Mouse (Mus musculus): Measurements from ENCODE around the gene Meis3. TPM values are rescaled to one million over a fixed set of nuclear protein-coding genes. Genes with fewer than 3 reads are reported as not detected.

Meis3 gene
- 1 to 10 TPM; 3.9 to 4.9 TPM for total RNA-seq (2021)

DNA sequence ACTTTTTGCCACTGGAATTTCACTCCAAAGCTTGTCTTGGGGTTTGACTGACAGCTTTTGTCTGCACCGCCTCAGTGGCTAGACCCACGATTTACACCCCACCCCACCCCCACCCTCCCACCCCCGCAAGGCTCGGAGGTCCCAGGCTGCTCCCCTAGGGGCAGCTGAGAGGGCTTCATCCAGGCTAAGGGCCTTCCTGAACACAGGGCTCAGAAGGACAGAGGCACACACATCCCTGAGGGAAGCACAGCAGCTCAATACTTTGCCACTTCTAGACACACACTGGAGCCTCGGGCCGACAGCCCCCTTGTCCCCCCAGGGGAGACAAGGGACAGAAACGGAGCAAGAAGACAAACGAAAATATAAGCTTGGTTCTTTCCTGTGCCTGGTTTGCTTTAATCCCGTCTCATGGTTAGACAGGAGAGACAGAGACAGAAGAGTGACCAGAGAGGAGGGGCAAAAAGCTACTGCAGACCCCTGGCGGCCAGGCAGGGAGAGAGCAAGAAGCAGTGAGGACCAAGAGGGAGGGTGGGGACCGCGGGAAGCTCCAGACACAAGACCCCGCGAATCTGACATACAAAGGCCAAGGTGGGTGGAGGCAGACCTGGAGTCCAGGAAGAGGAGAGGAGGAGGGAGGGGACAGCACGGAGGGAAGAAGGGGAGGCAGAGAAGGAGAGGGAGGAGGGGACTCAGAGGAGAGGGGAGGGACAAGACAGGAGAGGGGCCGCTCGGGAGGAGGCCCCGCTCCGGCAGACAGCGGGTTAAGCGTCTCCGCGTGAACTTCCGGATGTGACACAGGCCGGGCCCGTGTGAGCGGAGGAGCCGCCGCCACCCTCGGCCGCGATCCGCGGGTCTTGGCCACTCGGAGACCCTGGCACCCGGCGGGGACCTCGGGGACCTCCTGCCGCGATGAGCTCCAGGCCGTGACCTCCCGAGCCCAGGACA, at the start of gene Meis3:
Gene Meis3 (plus strand): TSS at position 494 of the 945 bp plus-strand sequence.
- intact Hi-C loops (cut with DNase I): no loop called here
- peak; percentile 42 to 45 for DNase-seq

GRCm38 (mm10) chr7:16125829-16126228, 49.1 kb upstream of the Meis3 start:
- intact Hi-C loops (cut with DNase I): no loop called here
- DNase-seq: no peak

DNA sequence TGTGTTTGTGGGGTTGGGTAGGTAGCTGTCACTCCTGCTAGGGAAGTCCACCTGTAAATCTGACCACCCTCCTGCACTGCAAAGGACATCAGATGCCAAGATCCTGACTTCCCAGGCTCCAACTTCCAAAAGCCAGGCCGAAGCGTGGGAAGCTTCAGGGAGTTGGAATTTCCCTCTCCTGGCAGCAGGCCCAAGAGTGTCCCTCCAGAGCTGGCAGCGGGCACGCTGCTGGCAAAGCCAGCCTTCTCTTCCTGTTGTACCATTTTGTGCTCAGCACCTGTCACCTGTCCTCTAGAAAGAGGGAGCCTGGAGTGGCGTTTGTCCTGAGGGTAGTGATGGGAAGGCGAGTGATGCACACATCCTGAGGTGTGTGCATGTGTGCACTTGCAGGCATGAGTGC, 46.5 kb upstream of the Meis3 start:
- no peak for DNase-seq
- intact Hi-C loops (cut with DNase I): no loop called here

GRCm38 (mm10) chr7:16128899-16129298, 46.0 kb upstream of the Meis3 start:
- intact Hi-C loops (cut with DNase I): no loop called here

DNA sequence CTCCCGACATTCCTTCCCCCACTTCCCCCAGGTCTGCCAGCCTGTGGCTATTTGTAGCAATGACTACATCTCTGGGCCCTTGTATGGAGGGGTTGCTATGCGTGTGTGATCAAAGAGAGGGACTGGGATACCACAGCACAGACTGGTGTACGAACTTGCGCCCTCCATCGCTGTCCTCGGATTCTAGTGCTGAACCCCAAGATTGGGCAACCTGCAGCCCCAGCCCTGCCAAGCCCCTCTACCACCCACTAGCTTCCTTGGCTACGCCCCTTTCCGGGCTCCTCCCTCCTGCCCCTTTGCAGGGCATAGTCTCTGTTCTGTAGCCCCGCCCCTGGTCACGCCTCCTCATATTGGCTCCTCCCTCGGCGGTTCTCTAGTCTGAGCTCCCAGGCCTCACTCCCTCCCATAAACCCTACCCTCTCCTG, 45.5 kb upstream of the Meis3 start, which contains the start of gene Slc8a2:
Gene Slc8a2 (plus strand): TSS at position 406 of the 425 bp plus-strand sequence.
- intact Hi-C loops (cut with DNase I): no loop called here
- DNase-seq: peak; percentile 62 to 70

More at GRCm38 (mm10) chr7:16128899-16129298, 46.0 kb upstream of the Meis3 start:
- no peak for DNase-seq

DNA sequence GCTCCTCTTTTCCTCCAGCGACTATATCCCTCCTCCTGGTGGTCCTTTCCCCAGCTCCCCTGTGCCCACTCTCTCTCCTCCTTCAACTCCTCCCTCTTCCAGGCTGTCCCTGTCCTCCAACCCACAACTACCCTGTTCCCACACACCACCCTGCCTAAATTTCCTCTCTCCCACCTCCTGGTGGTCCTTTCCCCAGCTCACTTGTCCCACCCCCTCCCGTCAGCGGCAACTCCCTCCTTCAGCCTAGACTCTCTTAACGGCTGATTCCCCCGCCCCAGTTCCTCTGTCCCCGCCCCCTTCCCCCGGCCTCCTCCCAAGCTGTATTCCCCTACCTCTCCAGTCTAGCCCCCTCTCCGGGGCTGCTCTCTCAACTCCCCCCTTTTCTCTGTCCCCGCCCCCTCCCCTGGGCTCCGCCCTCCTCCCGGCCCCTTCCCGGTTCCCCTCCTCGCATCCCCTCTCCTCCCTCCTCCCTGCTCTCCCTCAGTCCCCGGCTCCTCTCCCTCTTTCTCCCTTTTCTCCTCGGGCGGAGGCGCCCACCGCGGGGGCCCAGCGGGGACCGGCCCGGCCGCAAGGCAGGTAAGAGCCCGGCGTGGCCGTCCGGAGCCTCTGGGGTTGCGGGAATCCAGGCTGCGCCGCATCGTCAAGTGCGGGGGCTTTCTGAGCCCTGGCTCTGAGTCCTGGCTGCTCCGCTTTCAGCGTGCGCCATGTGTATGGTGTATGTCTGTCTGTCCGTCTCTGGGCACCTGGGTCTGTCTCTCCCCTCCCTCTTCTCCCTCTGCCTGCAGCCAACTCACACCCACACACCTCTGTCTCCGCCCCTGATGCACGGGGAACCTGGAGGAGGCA, 44.8 kb upstream of the Meis3 start:
- DNase-seq: no peak
- intact Hi-C loops (cut with DNase I): no loop called here

- DNase-seq: no peak
- intact Hi-C loops (cut with DNase I): no loop called here
Observed at GRCm38 (mm10) chr7:16130956-16131634, 43.8 kb upstream of the Meis3 start.

DNA sequence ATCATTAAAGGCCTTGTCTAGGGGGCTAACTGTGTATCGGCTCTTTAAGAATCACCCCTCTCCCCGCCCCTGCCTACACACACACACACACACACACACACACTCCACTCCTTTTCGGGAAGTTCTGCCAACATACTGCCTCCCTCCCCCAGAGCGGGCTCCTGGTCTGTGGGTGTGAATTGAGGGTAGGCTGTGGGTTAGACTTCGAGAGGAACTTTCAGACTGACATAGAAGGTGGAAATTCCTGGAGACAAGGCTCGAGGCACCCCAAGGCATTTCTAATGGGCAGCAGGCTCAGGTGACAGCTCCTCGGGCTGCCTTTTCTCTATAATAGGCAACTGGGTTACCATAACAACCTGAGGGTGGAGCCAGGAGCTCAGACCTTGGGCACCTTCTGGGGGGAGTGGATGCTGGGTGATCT, 42.7 kb upstream of the Meis3 start:
- intact Hi-C loops (cut with DNase I): no loop called here
- no peak for DNase-seq

GRCm38 (mm10) chr7:16132926-16133325, 42.0 kb upstream of the Meis3 start:
- intact Hi-C loops (cut with DNase I): no loop called here
- DNase-seq: no peak

DNA sequence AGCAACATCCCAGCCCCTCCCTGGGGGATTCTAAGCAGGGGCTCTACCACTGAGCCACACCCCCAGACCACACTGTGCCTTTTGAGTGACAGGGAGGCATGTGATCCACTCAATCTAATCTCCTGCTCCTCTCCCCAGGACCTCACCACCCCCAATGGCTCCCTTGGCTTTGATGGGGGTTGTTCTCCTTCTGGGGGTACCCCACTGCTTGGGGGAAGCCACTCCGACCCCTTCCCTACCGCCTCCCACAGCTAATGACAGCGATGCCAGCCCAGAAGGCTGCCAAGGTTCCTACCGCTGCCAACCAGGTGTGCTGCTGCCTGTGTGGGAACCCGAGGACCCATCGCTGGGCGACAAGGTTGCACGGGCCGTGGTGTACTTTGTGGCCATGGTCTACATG, 41.2 kb upstream of the Meis3 start:
- no peak for DNase-seq
- intact Hi-C loops (cut with DNase I): no loop called here

- DNase-seq: no peak
Observed at GRCm38 (mm10) chr7:16134951-16135392, 39.9 kb upstream of the Meis3 start.

GRCm38 (mm10) chr7:16146489-16147410, 28.1 kb upstream of the Meis3 start:
- intact Hi-C loops (cut with DNase I): no loop called here
- no peak for DNase-seq

More at GRCm38 (mm10) chr7:16134951-16135392, 39.9 kb upstream of the Meis3 start:
- intact Hi-C loops (cut with DNase I): no loop called here

GRCm38 (mm10) chr7:16147643-16148042, 27.2 kb upstream of the Meis3 start:
- intact Hi-C loops (cut with DNase I): no loop called here
- peak; percentile 52 to 73 for DNase-seq

DNA sequence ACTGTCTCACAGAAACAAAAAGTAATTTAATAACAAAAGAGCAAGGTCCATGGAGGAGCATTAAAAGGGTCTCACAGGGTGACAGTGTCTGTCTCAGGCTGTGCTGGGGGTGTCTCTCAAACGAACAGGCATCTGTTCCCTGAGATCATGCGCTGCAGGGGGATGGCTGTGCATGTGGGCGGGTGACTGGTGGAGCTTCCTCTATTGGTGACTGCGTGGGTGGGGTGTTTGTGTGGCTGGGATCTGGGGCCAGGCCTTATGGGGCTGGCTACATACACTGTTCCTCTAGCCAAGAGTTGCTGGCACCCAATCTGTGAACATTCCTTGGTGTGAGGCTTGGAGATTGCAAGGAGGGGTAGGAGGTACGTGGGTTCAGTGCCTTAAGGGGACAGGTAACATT, 25.6 kb upstream of the Meis3 start:
- DNase-seq: no peak
- intact Hi-C loops (cut with DNase I): no loop called here

DNA sequence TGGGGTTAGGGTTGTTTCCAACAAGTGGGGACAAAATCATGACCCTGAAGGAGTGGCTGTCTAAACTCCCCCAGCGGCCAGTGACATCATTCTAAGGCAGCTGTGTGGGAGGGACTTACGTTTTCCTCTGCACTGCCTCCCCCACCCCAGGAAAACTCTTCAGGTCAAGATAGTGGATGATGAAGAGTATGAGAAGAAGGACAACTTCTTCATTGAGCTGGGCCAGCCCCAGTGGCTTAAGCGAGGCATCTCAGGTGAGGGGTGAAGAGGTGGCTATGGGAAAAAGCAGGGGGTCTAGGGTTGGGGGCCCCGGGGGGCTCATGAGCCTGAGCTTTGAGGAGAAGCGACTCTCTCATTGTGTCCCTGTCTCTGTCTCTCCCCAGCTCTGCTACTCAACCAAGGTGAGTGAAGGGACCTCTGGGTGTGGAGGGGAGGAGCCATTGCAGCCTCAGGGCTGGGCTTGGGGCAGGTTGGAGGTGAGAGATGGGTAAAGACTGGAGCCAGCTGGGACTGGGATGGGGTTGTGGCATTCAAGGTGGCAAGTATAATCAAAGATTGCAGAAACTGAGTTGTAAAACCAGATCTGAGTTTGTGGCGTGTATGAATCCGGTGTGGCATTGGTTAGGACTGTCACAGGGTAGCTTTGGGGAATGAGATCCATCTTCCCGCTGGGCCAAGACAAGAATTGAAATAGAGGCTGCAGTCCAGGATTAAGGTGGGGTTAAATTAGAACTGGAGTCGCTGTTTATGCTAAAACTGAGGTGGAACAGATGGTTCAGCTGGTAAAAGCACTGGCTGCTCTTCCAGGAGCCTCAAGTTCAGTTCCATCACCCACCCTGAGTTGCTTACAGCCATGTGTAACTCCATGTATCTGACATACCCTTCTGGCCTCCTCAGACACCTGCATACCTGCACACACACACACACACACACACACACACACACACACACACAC, 24.4 kb upstream of the Meis3 start:
- DNase-seq: no peak
- intact Hi-C loops (cut with DNase I): loop anchor here (5.0 kb wide), 1 partner anchor 93 kb away; no protein-coding TSS in a partner anchor

DNA sequence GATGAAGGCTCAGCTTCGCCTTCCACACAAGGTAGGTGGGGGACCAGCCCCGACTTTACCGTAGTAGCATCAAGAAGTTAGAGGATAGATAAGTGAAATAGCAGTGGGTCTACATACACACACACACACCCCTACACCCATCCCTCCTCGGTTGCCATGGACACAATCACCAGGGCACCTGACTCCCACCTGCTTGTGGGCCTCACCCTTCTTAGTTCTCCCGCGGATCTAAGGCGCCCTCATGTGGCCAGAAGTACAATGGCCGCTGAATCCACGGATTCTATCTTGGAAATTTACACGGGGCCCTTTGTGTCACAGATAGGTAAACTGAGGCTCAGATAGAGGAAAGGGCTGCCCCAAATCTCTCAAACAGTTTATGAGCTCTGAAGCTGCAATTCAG, 21.4 kb upstream of the Meis3 start:
- intact Hi-C loops (cut with DNase I): loop anchor here (1.0 to 5.0 kb wide), 3 partner anchors 56 to 177 kb away; no protein-coding TSS in a partner anchor
- DNase-seq: peak; percentile 43 to 58

DNA sequence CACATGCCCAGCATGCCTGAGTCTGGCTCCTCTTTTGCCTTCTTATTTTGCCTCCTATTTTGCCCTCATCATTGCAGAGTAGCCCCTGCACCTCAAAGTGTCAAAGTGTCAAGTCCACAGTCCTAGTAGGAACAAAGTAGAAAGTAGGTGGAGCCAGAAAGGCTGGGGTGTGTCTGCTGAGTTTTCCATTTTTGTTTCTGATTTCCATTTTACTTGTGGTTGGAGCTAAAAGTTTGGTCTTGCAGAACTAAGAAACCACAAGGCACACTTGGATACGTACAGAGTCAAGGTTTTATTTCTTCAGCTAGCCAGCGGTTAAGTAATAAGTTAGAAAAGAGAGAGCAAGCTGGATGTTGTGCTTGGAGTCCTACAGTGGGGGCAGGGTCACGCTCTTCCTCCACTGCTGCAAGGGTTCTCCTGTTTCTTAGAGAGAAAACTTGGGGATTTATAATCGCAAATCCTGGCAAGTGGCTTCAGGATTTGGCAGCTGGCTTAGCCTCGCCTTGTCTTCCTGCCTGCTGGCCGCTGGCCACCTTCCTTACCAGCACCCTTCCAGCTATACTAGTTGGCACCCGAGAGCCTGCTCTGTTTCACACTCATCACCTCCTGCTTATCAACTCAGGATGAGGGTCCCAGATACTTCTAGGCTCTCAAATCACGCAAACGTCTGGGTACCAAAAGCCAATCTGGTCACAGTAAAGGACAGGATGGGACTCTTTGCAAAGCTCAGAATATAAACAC, 19.6 kb upstream of the Meis3 start:
- peak; percentile 42 to 56 for DNase-seq
- intact Hi-C loops (cut with DNase I): no loop called here
